ENCODE assay signal across 23 mouse cellular contexts in genomic region chr16:69937514-69938194, GRCm38 (mm10).
A peak's percentile ranks its signal among the peaks of the same experiment; 100 is the strongest.
DNase-seq lines count a peak whose midpoint lies in the region; ATAC-seq and TF ChIP-seq lines count a peak whose summit lies in the region.
"Had no signal": no experiment of that assay in that cellular context is flagged by ENCODE, and none has a peak within 500 bp of the region (broad histone marks: within the 10 kb centered on the region; RNA-seq: fewer than 3 reads in every experiment).

No protein-coding gene starts in this region.

- peak overlapping the region in 1 of 3 experiments; percentile 3 for H3K4me3 ChIP-seq in CH12.LX (replicated peaks in 1 of 3; ENCODE audit: low read depth in 2 of 3, low read length in 2 of 3, poor library complexity in 1 of 3)
- H3K4me3 ChIP-seq: embryonic facial prominence, embryonic 10.5 days; heart, embryonic 10.5 days had no signal

- TF ChIP-seq RAD21 in CH12.LX (IDR thresholded peaks at IDR 0.05; ENCODE audit: low read depth, low read length) = no peak

- peak; percentile 9 for DNase-seq in CD4-positive, CD25-positive, alpha-beta regulatory T cell, adult 2 months (ENCODE audit: low read depth, low spot score)
- DNase-seq in CH12.LX (ENCODE audit: extremely low read depth) = peak; percentile 2
- peak; percentile 19 for DNase-seq in naive thymus-derived CD4-positive, alpha-beta T cell, adult 2 months (ENCODE audit: low read depth)
- DNase-seq in kidney, postnatal 10 days = no peak
- no peak for DNase-seq in spleen, postnatal 14 days (ENCODE audit: low spot score in 2 of 2)
- no peak for DNase-seq in kidney, adult 11 months
- DNase-seq: adrenal gland, adult 2 months; adrenal gland, postnatal 25 days; cerebellum, adult 18-20 months; cerebellum, adult 9-11 months; cerebellum, postnatal 36 days; gastrocnemius, postnatal 36 days; heart, adult 18-20 months; heart, postnatal 14 days had no signal

- H3K36me3 ChIP-seq in CH12.LX (replicated peaks in 1 of 2; ENCODE audit: control insufficient read depth in 1 of 2, insufficient read depth in 1 of 2, low read length in 1 of 2) = no peaks in the 10 kb centered on the region
- H3K36me3 ChIP-seq: embryonic facial prominence, embryonic 10.5 days; heart, embryonic 10.5 days had no signal

- TF ChIP-seq CTCF in CH12.LX (conservative IDR thresholded peaks at IDR 0.05 in 1 of 2, IDR thresholded peaks at IDR 0.05 in 1 of 2; ENCODE audit: low read depth in 2 of 2, low read length in 2 of 2) = no peak

- TF ChIP-seq EP300 in CH12.LX (IDR thresholded peaks at IDR 0.05; ENCODE audit: low read length) = peak; percentile 59

- no peak for ATAC-seq in CD4-positive, CD25-positive, alpha-beta regulatory T cell, adult 4 months
- peak; percentile 95 to 98 for ATAC-seq in hematopoietic stem cell, adult 5-6 weeks (replicated peaks in 1 of 2; ENCODE audit: insufficient read depth in 1 of 2, low FRiP score in 2 of 2, low TSS enrichment in 1 of 2, low read depth in 1 of 2, poor library complexity in 2 of 2, severe bottlenecking in 2 of 2)
- ATAC-seq: activated CD4-positive, CD25-positive, alpha-beta regulatory T cell, adult 4 months; forebrain, embryonic 14.5 days; hindbrain, embryonic 16.5 days; inflammation-experienced regulatory T-cells, adult 6 months; Patski had no signal

- no peaks in the 10 kb centered on the region for H3K79me2 ChIP-seq in CH12.LX (replicated peaks; ENCODE audit: control insufficient read depth, extremely low read depth, insufficient read depth, poor library complexity, severe bottlenecking)

- TF ChIP-seq POLR2A in CH12.LX (IDR thresholded peaks at IDR 0.05; ENCODE audit: low read depth, low read length) = no peak

- dilution Hi-C loops in CH12.LX (cut with MboI; ENCODE audit: extremely low pct_ligation_motif_present, extremely low pct_unique_long_range_greater_than_20kb, low sequenced_read_pairs) = no loop called here

- peak overlapping the region; percentile 8; the same call in 1 of the 2 replicates for H3K27ac ChIP-seq in CH12.LX (ENCODE audit: insufficient read depth, low read depth)
- H3K27ac ChIP-seq: embryonic facial prominence, embryonic 10.5 days; heart, embryonic 10.5 days had no signal

- in situ Hi-C loops in CH12.LX (cut with MboI; ENCODE audit: low pct_ligation_motif_present, low pct_unique_long_range_greater_than_20kb, low sequenced_read_pairs) = loop anchor here (25.0 kb wide), 1 partner anchor 100 kb away; no protein-coding TSS in a partner anchor

- H3K27me3 ChIP-seq in CH12.LX (replicated peaks) = no peaks in the 10 kb centered on the region
- H3K27me3 ChIP-seq: Patski had no signal

- peaks cover 42% of the 10 kb centered on the region for H3K9me3 ChIP-seq in CH12.LX (replicated peaks; ENCODE audit: low read length)
- H3K9me3 ChIP-seq: embryonic facial prominence, embryonic 10.5 days; heart, embryonic 10.5 days had no signal

- peaks cover 0 to 7% of the 10 kb centered on the region in 2 experiments; a peak in 2 of 4 replicates for H3K4me1 ChIP-seq in CH12.LX (ENCODE audit: control insufficient read depth in 1 of 2, insufficient read depth in 2 of 2)
- H3K4me1 ChIP-seq: embryonic facial prominence, embryonic 10.5 days; heart, embryonic 10.5 days had no signal

- H3K4me2 ChIP-seq in CH12.LX (ENCODE audit: insufficient read depth, low read depth, poor library complexity, severe bottlenecking) = no peak overlapping the region

- H3K9ac ChIP-seq in CH12.LX (ENCODE audit: insufficient read depth, low read depth) = no peak overlapping the region

TF ChIP-seq in CH12.LX, 34 proteins besides CTCF, POLR2A, EP300 and RAD21:
- TF ChIP-seq IRF4 (IDR thresholded peaks at IDR 0.05; ENCODE audit: low read depth, low read length) (peak; percentile 81), E2F4 (IDR thresholded peaks at IDR 0.05; ENCODE audit: insufficient replicate concordance, low read depth, low read length) (no peak), ZMIZ1 (IDR thresholded peaks at IDR 0.05; ENCODE audit: low read depth, low read length) (no peak), ZNF384 (IDR thresholded peaks at IDR 0.05; ENCODE audit: low read depth, low read length) (no peak), ELF1 (IDR thresholded peaks at IDR 0.05; ENCODE audit: low read depth, low read length) (no peak), MYC (IDR thresholded peaks at IDR 0.05; ENCODE audit: low read depth, low read length) (0 out of 2 replicates have a peak, but pooled peaks have one; percentile 30), MAFK (IDR thresholded peaks at IDR 0.05; ENCODE audit: insufficient replicate concordance, low read length) (no peak), JUND (conservative IDR thresholded peaks at IDR 0.05; ENCODE audit: low read depth, low read length) (0 out of 2 replicates have a peak, but pooled peaks have one; percentile 16), MEF2A (IDR thresholded peaks at IDR 0.05; ENCODE audit: borderline replicate concordance, low read depth, low read length) (no peak), ZC3H11A (IDR thresholded peaks at IDR 0.05; ENCODE audit: low read depth, low read length) (no peak), TBP (conservative IDR thresholded peaks at IDR 0.05; ENCODE audit: low read depth, low read length) (no peak), BHLHE40 (IDR thresholded peaks at IDR 0.05; ENCODE audit: low read depth, low read length) (peak; percentile 79), RCOR1 (conservative IDR thresholded peaks at IDR 0.05; ENCODE audit: low read depth, low read length) (peak; percentile 35; the same call in 1 of the 2 replicates), TCF12 (IDR thresholded peaks at IDR 0.05; ENCODE audit: low read depth, low read length) (peak; percentile 63; the same call in 1 of the 2 replicates)

Comparison
In these comparisons a context has a peak if more than half of its experiments do, and no peak if none do; other contexts are left out.
1. DNase-seq: peak in CD4-positive, CD25-positive, alpha-beta regulatory T cell, adult 2 months (single experiment), CH12.LX (single experiment) and naive thymus-derived CD4-positive, alpha-beta T cell, adult 2 months (single experiment); none in kidney, postnatal 10 days (single experiment), spleen, postnatal 14 days (0 of 2) and kidney, adult 11 months (single experiment).